Mouse (Mus musculus): ENCODE results near the gene Ppa1. TPM values are rescaled to one million over a fixed set of nuclear protein-coding genes. Genes with fewer than 3 reads are reported as not detected.
"Not testable (repeated sequence)": the region's sequence is repeated elsewhere in the genome, so short reads cannot be mapped to it uniquely, and the experiment has no call there.

Gene Ppa1
- polyA plus RNA-seq (2012; rRNA removed) (90.3 and 119 TPM in 2 replicates), polyA plus RNA-seq (2014; fragmentation: Nextera tagmentation; extraction: Ambion mirVana) (152 and 161 TPM in 2 replicates)

GRCm38 (mm10) chr10:61647790-61648736, at the start of gene Ppa1:
Gene Ppa1, plus strand, starts transcription at chr10:61648552.
- H3K27me3 ChIP-seq (ENCODE audit: control insufficient read depth, insufficient read depth, low read length): no peaks in the 10 kb centered on the region
- H3K4me3 ChIP-seq (replicated peaks; ENCODE audit: low read length): peak within 1 kb of the TSS; percentile 81
- peak; percentile 92; the same call in 1 of the 2 replicates for TF ChIP-seq POLR2A (IDR thresholded peaks at IDR 0.05; ENCODE audit: borderline replicate concordance, extremely low read depth, insufficient read depth, insufficient read length)
- ATAC-seq (ENCODE audit: low FRiP score, low read depth) (peak; percentile 93), DNase-seq (ENCODE audit: low spot score) (peak; percentile 89)
- peak within 1 kb of the TSS; percentile 67; the same call in 1 of the 2 replicates for H3K27ac ChIP-seq (replicated peaks; ENCODE audit: low read depth, low read length)
- peak within 1 kb of the TSS; percentile 77 for H3K4me2 ChIP-seq (replicated peaks; ENCODE audit: low read depth, low read length, severe bottlenecking)
- no peaks in the 10 kb centered on the region for H3K9me3 ChIP-seq (ENCODE audit: control insufficient read depth, low read length)
- 12% methylated on average over 25 of the region's 50 CpGs for WGBS
- peaks cover 7% of the 10 kb centered on the region for H3K4me1 ChIP-seq (ENCODE audit: control insufficient read depth, insufficient read depth, low read length)
- peaks cover 4% of the 10 kb centered on the region; the same call in 1 of the 2 replicates for H3K36me3 ChIP-seq (ENCODE audit: control insufficient read depth, insufficient read depth, low read length)
- H3K9ac ChIP-seq (ENCODE audit: low read depth, low read length, severe bottlenecking): peak within 1 kb of the TSS; percentile 80

GRCm38 (mm10) chr10:61599556-61600114, 48.7 kb upstream of the Ppa1 start:
- no peak overlapping the region for H3K27ac ChIP-seq (replicated peaks; ENCODE audit: low read depth, low read length)
- H3K9ac ChIP-seq (ENCODE audit: low read depth, low read length, severe bottlenecking): no peak overlapping the region
- WGBS: 78% methylated on average over 9 of the region's 9 CpGs
- peaks cover 12% of the 10 kb centered on the region for H3K27me3 ChIP-seq (ENCODE audit: control insufficient read depth, insufficient read depth, low read length)
- no peak for ATAC-seq (ENCODE audit: low FRiP score, low read depth)
- TF ChIP-seq POLR2A (IDR thresholded peaks at IDR 0.05; ENCODE audit: borderline replicate concordance, extremely low read depth, insufficient read depth, insufficient read length): no peak
- no peak for DNase-seq (ENCODE audit: low spot score)
- H3K4me1 ChIP-seq (ENCODE audit: control insufficient read depth, insufficient read depth, low read length): peaks cover 5% of the 10 kb centered on the region; the same call in 1 of the 2 replicates
- H3K4me2 ChIP-seq (replicated peaks; ENCODE audit: low read depth, low read length, severe bottlenecking): no peak overlapping the region
- no peaks in the 10 kb centered on the region for H3K36me3 ChIP-seq (ENCODE audit: control insufficient read depth, insufficient read depth, low read length)
- H3K4me3 ChIP-seq (replicated peaks; ENCODE audit: low read length): no peak overlapping the region
- H3K9me3 ChIP-seq (ENCODE audit: control insufficient read depth, low read length): no peaks in the 10 kb centered on the region; the same call in 1 of the 2 replicates

- Histone ChIP-seq H3K4me1 (ENCODE audit: control insufficient read depth, insufficient read depth, low read length) (no peaks in the 10 kb centered on the region), H3K9me3 (ENCODE audit: control insufficient read depth, low read length) (no peaks in the 10 kb centered on the region; the same call in 1 of the 2 replicates), H3K36me3 (ENCODE audit: control insufficient read depth, insufficient read depth, low read length) (no peaks in the 10 kb centered on the region), H3K27me3 (ENCODE audit: control insufficient read depth, insufficient read depth, low read length) (no peaks in the 10 kb centered on the region), H3K4me2 (replicated peaks; ENCODE audit: low read depth, low read length, severe bottlenecking) (no peak overlapping the region; the same call in 1 of the 2 replicates), H3K4me3 (replicated peaks; ENCODE audit: low read length) (no peak overlapping the region), H3K27ac (replicated peaks; ENCODE audit: low read depth, low read length) (no peak overlapping the region), H3K9ac (ENCODE audit: low read depth, low read length, severe bottlenecking) (no peak overlapping the region)
- no peak for TF ChIP-seq POLR2A (IDR thresholded peaks at IDR 0.05; ENCODE audit: borderline replicate concordance, extremely low read depth, insufficient read depth, insufficient read length)
- DNase-seq (ENCODE audit: low spot score): peak; percentile 80
- WGBS: 15% methylated on average over 14 of the region's 14 CpGs
- no peak for ATAC-seq (ENCODE audit: low FRiP score, low read depth)
These were observed 45.9 kb upstream of the Ppa1 start for GRCm38 (mm10) chr10:61602283-61603033.

- Histone ChIP-seq H3K4me1 (ENCODE audit: control insufficient read depth, insufficient read depth, low read length) (no peaks in the 10 kb centered on the region), H3K27ac (replicated peaks; ENCODE audit: low read depth, low read length) (no peak overlapping the region), H3K4me3 (replicated peaks; ENCODE audit: low read length) (no peak overlapping the region), H3K9me3 (ENCODE audit: control insufficient read depth, low read length) (no peaks in the 10 kb centered on the region; the same call in 1 of the 2 replicates), H3K36me3 (ENCODE audit: control insufficient read depth, insufficient read depth, low read length) (no peaks in the 10 kb centered on the region), H3K9ac (ENCODE audit: low read depth, low read length, severe bottlenecking) (no peak overlapping the region), H3K4me2 (replicated peaks; ENCODE audit: low read depth, low read length, severe bottlenecking) (no peak overlapping the region), H3K27me3 (ENCODE audit: control insufficient read depth, insufficient read depth, low read length) (no peaks in the 10 kb centered on the region)
- 67% methylated on average over 10 of the region's 10 CpGs for WGBS
- no peak for DNase-seq (ENCODE audit: low spot score)
- no peak for TF ChIP-seq POLR2A (IDR thresholded peaks at IDR 0.05; ENCODE audit: borderline replicate concordance, extremely low read depth, insufficient read depth, insufficient read length)
- ATAC-seq (ENCODE audit: low FRiP score, low read depth): no peak
These were observed 43.8 kb upstream of the Ppa1 start for GRCm38 (mm10) chr10:61604376-61605065.

- not testable (repeated sequence) for H3K4me2 ChIP-seq (replicated peaks; ENCODE audit: low read depth, low read length, severe bottlenecking); H3K4me3 ChIP-seq (replicated peaks; ENCODE audit: low read length)
- WGBS: 69% methylated on average over 11 of the region's 11 CpGs
These were observed 43.0 kb upstream of the Ppa1 start for GRCm38 (mm10) chr10:61605381-61605780.

More at GRCm38 (mm10) chr10:61605381-61605780, 43.0 kb upstream of the Ppa1 start:
- not testable (repeated sequence) for H3K27ac ChIP-seq (replicated peaks; ENCODE audit: low read depth, low read length); H3K27me3 ChIP-seq (ENCODE audit: control insufficient read depth, insufficient read depth, low read length); H3K9me3 ChIP-seq (ENCODE audit: control insufficient read depth, low read length); H3K9ac ChIP-seq (ENCODE audit: low read depth, low read length, severe bottlenecking); H3K4me1 ChIP-seq (ENCODE audit: control insufficient read depth, insufficient read depth, low read length); ATAC-seq (ENCODE audit: low FRiP score, low read depth); H3K36me3 ChIP-seq (ENCODE audit: control insufficient read depth, insufficient read depth, low read length); DNase-seq (ENCODE audit: low spot score)

Measured in limb, embryonic 14.5 days (tissue).